Mouse (Mus musculus) macrophage (primary cell): Measurements from ENCODE around the gene Tph1. TPM values are rescaled to one million over a fixed set of nuclear protein-coding genes. Genes with fewer than 3 reads are reported as not detected.
"Not testable (repeated sequence)": the region's sequence is repeated elsewhere in the genome, so short reads cannot be mapped to it uniquely, and the experiment has no call there.

Source experiments
- H3K27ac ChIP-seq: fragments of 350-480 bp; formaldehyde crosslinking; 2 replicates; pipeline ENCODE4 v1.9.0; 2021
- H3K36me3 ChIP-seq: fragments of 350-480 bp; formaldehyde crosslinking; 2 replicates; pipeline ENCODE4 v1.9.0; 2021; ENCODE audit errors: inconsistent target
- H3K4me3 ChIP-seq: fragments of 350-480 bp; formaldehyde crosslinking; 2 replicates; pipeline ENCODE4 v1.9.0; 2021; ENCODE audit errors: inconsistent target
- H3K79me2 ChIP-seq: fragments of 350-480 bp; formaldehyde crosslinking; 2 replicates; pipeline ENCODE4 v1.9.0; 2021; ENCODE audit errors: inconsistent target
- WGBS: methylation state at CpG from one replicate; pipeline ENCODE4 v1.1.7; 2026; ENCODE audit warnings: inconsistent platforms; ENCODE audit not compliant: missing documents; 5-methylcytosine and 5-hydroxymethylcytosine counted together
- polyA plus RNA-seq: library from polyadenylated mRNA; stranded (reverse); fragments of 250-400 nt; gene quantifications from 3 replicates; pipeline ENCODE4 v1.2.4, GENCODE M21; 2018; ENCODE audit warnings: inconsistent platforms

The Tph1 gene
- polyA plus RNA-seq, 1 experiment from 2014 or later, result not detected

- Histone ChIP-seq H3K36me3 (no peaks in the 10 kb centered on the region), H3K4me3 (no peak overlapping the region), H3K79me2 (no peaks in the 10 kb centered on the region), H3K27ac (no peak overlapping the region)
- WGBS, result 91% methylated on average over 5 of the region's 5 CpGs
These were observed 4.5 kb upstream of the Tph1 start for GRCm38 (mm10) chr7:46676808-46677360.

- WGBS, result 89% methylated on average over 8 of the region's 8 CpGs
- Histone ChIP-seq H3K36me3 (no peaks in the 10 kb centered on the region), H3K79me2 (no peaks in the 10 kb centered on the region), H3K27ac (no peak overlapping the region), H3K4me3 (no peak overlapping the region)
These were observed 3.5 kb upstream of the Tph1 start for GRCm38 (mm10) chr7:46675886-46676285.

- no peaks in the 10 kb centered on the region for H3K36me3 ChIP-seq
- no peak overlapping the region for H3K27ac ChIP-seq
- H3K79me2 ChIP-seq, result no peaks in the 10 kb centered on the region
- WGBS, result 96% methylated on average over 7 of the region's 7 CpGs
- no peak overlapping the region for H3K4me3 ChIP-seq
These were observed 2.7 kb upstream of the Tph1 start for GRCm38 (mm10) chr7:46675061-46675460.

- H3K4me3 ChIP-seq, result no peak overlapping the region
- H3K27ac ChIP-seq, result no peak overlapping the region
- 5% methylated on average over 16 of the region's 21 CpGs for WGBS
- H3K79me2 ChIP-seq, result no peaks in the 10 kb centered on the region
- H3K36me3 ChIP-seq, result no peaks in the 10 kb centered on the region
These were observed 5.1 kb downstream of the Tph1 start for GRCm38 (mm10) chr7:46667256-46667655.

DNA sequence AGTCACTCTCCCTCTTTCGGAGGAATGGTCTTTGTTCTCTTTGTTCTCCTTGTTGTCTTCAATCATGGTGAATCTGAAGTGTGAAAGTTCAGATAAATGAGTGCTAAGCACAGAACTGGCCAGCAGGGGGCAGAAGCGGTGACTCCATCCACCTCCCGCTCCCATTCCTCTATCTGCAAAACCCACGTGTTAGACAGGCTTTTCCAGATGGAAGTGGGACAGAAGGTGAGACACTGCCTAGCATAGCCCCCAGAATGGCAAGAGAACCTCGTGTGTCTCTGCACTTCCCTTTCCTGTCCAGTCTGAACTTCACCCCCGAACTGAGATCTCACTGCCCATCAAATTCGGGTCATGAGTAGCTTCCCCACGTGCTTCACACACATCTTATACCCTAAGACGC lies 7.1 kb downstream of the Tph1 start:
- Histone ChIP-seq H3K79me2 (no peaks in the 10 kb centered on the region), H3K27ac (no peak overlapping the region), H3K36me3 (no peaks in the 10 kb centered on the region), H3K4me3 (no peak overlapping the region)
- 26% methylated on average over 9 of the region's 9 CpGs for WGBS

GRCm38 (mm10) chr7:46661591-46662090 lies 10.7 kb downstream of the Tph1 start:
- H3K36me3 ChIP-seq, result no peaks in the 10 kb centered on the region
- no peak overlapping the region for H3K27ac ChIP-seq
- 64% methylated on average over 18 of the region's 18 CpGs for WGBS
- no peak overlapping the region for H3K4me3 ChIP-seq
- H3K79me2 ChIP-seq, result no peaks in the 10 kb centered on the region

DNA sequence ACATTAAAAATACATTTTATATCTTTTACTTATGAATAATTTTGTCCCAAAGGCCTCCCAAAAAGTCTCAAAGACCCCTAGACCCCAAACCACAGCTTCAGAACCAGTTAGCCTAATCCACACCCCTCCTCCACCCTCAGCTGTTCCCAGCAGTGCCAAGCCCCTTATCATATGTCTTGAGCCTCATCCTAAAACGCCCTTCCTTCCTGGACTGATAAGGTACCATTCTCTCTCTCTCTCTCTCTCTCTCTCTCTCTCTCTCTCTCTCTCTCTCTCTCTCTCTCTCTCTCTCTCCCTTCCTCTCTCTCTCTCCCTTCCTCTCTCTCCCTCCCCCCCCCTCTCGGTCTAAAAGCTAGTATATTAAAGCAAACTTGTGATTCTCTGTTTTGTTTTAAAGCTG lies 20.1 kb downstream of the Tph1 start:
- 67% methylated on average over 1 of the region's 2 CpGs for WGBS
- Histone ChIP-seq H3K36me3 (no peaks in the 10 kb centered on the region), H3K27ac (no peak overlapping the region), H3K79me2 (no peaks in the 10 kb centered on the region), H3K4me3 (no peak overlapping the region)

DNA sequence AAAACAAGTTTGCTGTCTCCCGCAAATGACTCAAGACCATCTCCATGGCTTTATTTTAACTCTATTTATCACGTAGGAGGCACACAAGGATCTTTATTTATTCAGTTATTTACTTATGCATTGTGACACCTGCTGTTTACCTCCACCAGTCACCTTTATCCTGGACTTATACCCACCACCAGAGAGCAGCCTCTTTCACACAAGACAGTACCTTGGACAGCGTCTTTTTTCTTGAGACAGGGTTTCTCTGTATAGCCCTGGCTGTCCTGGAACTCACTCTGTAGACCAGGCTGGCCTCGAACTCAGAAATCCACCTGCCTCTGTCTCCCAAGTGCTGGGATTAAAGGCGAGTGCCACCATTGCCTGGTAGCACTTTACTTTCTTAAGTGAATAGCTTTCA lies 22.1 kb downstream of the Tph1 start:
- not testable (repeated sequence) for H3K36me3 ChIP-seq, H3K79me2 ChIP-seq, H3K27ac ChIP-seq, H3K4me3 ChIP-seq
- WGBS, result 51% methylated on average over 5 of the region's 5 CpGs

DNA sequence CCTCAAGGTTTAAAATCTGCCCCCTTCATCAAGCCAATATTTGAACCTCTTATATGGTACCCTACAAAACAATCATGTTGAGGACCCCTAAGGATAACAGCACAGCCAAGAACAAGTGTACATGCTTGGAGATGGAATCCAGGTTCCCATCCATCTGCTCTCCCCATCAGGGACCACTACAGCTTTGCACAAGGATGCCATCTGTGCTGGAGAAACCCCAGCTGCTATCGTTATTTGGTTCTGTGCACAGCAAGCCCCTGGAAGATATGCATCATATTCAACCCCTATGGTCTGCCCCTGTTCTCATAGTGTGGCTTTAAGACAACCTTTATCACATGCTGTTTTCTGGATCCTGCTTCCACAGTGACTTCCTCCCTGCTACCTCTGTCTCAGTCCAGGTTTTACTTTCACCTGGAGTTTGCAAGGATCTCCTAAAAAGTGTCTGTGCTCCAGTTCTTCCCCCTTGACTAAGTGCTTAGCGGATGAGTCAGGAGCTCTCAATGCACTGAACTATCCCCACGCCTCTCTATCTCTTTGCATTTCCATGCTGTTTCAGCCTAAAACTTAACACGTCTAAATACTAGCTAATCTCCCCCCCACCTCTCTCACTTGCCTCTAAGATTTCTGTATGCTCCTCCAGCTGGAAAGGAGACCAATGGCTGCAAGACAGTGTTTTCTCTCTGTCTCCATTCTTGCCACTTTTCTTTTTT lies 23.8 kb downstream of the Tph1 start:
- 78% methylated on average over 4 of the region's 4 CpGs for WGBS
- H3K79me2 ChIP-seq, result no peaks in the 10 kb centered on the region
- H3K27ac ChIP-seq, result no peak overlapping the region
- no peak overlapping the region for H3K4me3 ChIP-seq
- H3K36me3 ChIP-seq, result no peaks in the 10 kb centered on the region

- no peak overlapping the region for H3K4me3 ChIP-seq
- H3K79me2 ChIP-seq, result peaks cover 5% of the 10 kb centered on the region; the same call in 1 of the 2 replicates
- WGBS, result 100% methylated on average over 1 of the region's 1 CpGs
- H3K27ac ChIP-seq, result no peak overlapping the region
- H3K36me3 ChIP-seq, result no peaks in the 10 kb centered on the region
These were observed 29.2 kb downstream of the Tph1 start for GRCm38 (mm10) chr7:46643172-46643571.

- H3K4me3 ChIP-seq, result peak overlapping the region; percentile 75
- 15% methylated on average over 17 of the region's 17 CpGs for WGBS
- H3K27ac ChIP-seq, result no peak overlapping the region
- H3K79me2 ChIP-seq, result peaks cover 5% of the 10 kb centered on the region; the same call in 1 of the 2 replicates
- no peaks in the 10 kb centered on the region for H3K36me3 ChIP-seq
These were observed 32.3 kb downstream of the Tph1 start for GRCm38 (mm10) chr7:46640062-46640461.

- 0 out of 2 replicates have a peak, but pooled peaks cover 4% of the 10 kb centered on the region for H3K36me3 ChIP-seq
- H3K27ac ChIP-seq, result peak within 1 kb of the TSS; percentile 24; the same call in 1 of the 2 replicates
- WGBS, result under 1% methylated on average over 30 of the region's 30 CpGs
- peaks cover 5% of the 10 kb centered on the region; the same call in 1 of the 2 replicates for H3K79me2 ChIP-seq
- H3K4me3 ChIP-seq, result peak within 1 kb of the TSS; percentile 75
These were observed 32.7 kb downstream of the Tph1 start, which contains the start of gene Sergef for GRCm38 (mm10) chr7:46639692-46640031. TSS of gene Sergef (minus strand) at chr7:46639807.

GRCm38 (mm10) chr7:46638889-46639691 lies 33.2 kb downstream of the Tph1 start:
- peaks cover 5% of the 10 kb centered on the region; the same call in 1 of the 2 replicates for H3K79me2 ChIP-seq
- H3K36me3 ChIP-seq, result 0 out of 2 replicates have a peak, but pooled peaks cover 5% of the 10 kb centered on the region
- H3K27ac ChIP-seq, result peak overlapping the region; percentile 24; the same call in 1 of the 2 replicates
- H3K4me3 ChIP-seq, result peak overlapping the region; percentile 75
- WGBS, result 31% methylated on average over 32 of the region's 32 CpGs

DNA sequence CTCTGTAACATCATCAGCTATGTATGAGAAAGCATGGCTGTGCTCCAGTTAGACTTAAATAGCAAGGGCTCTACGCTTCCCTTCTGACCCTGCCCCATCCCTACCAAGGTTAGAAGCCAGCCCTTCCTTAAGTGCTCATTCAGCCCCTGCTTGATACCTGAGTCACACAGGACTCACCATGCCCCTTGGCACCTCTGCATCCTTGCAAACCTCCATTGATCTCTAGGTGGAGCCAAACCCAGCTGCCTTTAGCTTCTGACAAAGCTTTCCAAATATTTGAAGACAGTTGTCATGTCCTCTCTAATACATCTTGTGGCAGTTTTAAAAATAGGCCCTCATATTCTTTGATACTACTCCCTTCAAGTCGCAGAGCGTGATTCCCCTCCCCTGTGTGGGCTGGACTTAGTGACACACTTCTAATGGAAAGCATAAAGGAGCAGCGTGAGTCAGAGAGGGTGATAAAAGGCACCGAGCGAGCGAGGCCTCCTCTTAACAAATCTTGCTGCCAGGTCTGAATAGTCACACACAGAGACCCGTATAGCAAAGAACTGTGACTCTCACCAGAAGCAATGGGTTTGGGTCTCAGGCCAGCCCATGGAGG lies 43.9 kb downstream of the Tph1 start:
- peaks cover 22% of the 10 kb centered on the region; the same call in 1 of the 2 replicates for H3K36me3 ChIP-seq
- 93% methylated on average over 8 of the region's 8 CpGs for WGBS
- H3K4me3 ChIP-seq, result no peak overlapping the region
- H3K79me2 ChIP-seq, result no peaks in the 10 kb centered on the region
- H3K27ac ChIP-seq, result no peak overlapping the region
